Mouse (Mus musculus) embryonic facial prominence, embryonic 13.5 days (tissue): ENCODE results near the gene Atp6v0e. TPM values are rescaled to one million over a fixed set of nuclear protein-coding genes. Genes with fewer than 3 reads are reported as not detected.
A peak's percentile ranks its signal among the peaks of the same experiment; 100 is the strongest.

Source experiments
- ATAC-seq: fragments of 200-750 bp; cut with Nextera tagmentation; 2 replicates; pipeline ENCODE4 v1.8.0; 2017; ENCODE audit warnings: low read depth; ENCODE audit not compliant: insufficient number of reproducible peaks, insufficient read depth, low FRiP score, low TSS enrichment
- H3K27ac ChIP-seq: fragments of 300-500 bp; sonication (generic); 2 replicates; pipeline ENCODE4 v1.5.1; 2015; ENCODE audit warnings: moderate library complexity, mild to moderate bottlenecking, inconsistent platforms
- H3K27me3 ChIP-seq: fragments of 300-500 bp; sonication (generic); 2 replicates; pipeline ENCODE4 v1.6.1; 2015; ENCODE audit warnings: mild to moderate bottlenecking, inconsistent platforms
- H3K36me3 ChIP-seq: fragments of 300-500 bp; sonication (generic); 2 replicates; pipeline ENCODE4 v1.6.1; 2015; ENCODE audit warnings: mild to moderate bottlenecking, inconsistent platforms
- H3K4me1 ChIP-seq: fragments of 300-500 bp; sonication (generic); 2 replicates; pipeline ENCODE4 v1.6.1; 2015; ENCODE audit warnings: inconsistent platforms
- H3K4me2 ChIP-seq: fragments of 300-500 bp; sonication (generic); 2 replicates; pipeline ENCODE4 v1.6.1; 2015; ENCODE audit warnings: moderate library complexity, mild to moderate bottlenecking, inconsistent platforms
- H3K4me3 ChIP-seq: fragments of 300-500 bp; sonication (generic); 2 replicates; pipeline ENCODE4 v1.5.1; 2015; ENCODE audit warnings: mild to moderate bottlenecking, inconsistent platforms
- H3K9ac ChIP-seq: fragments of 300-500 bp; sonication (generic); 2 replicates; pipeline ENCODE4 v1.6.1; 2015; ENCODE audit warnings: mild to moderate bottlenecking, inconsistent platforms
- H3K9me3 ChIP-seq: fragments of 300-500 bp; sonication (generic); 2 replicates; pipeline ENCODE4 v1.6.1; 2016; ENCODE audit warnings: inconsistent platforms
- WGBS: fragments of 180-500 bp; shearing (Covaris S2); methylation state at CpG from one replicate; pipeline ENCODE4 v1.1.7; 2015; ENCODE audit warnings: mixed read lengths; 5-methylcytosine and 5-hydroxymethylcytosine counted together
- polyA plus RNA-seq: library from polyadenylated mRNA; unstranded; fragments of >200 nt; fragmentation: Nextera tagmentation; extraction: Ambion mirVana; gene quantifications from 2 replicates; pipeline ENCODE4 v1.2.1, GENCODE M21; 2015

Atp6v0e gene
- polyA plus RNA-seq, 1 experiment from 2014 or later, result 180 TPM

DNA sequence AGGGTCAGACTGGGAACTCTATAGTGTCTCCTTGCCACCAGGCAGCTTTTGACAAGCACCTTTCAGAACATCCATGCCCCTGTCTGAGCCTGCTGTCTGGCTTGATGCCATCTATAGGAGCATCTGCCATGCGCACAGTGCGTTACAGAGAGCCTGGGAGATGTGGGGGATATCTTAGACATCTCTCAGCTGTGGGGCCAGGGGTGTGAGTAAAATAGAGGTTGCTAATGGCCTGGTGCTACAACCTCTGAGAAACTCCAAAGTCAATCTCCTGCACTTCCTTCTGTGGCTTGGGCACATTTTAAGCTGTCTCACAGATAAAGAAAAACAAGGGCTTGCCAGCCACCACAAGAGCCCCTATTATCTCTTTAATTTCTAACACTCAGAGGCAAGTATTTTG, 26.8 kb downstream of the Atp6v0e start:
- ATAC-seq, result no peak
- peak overlapping the region; percentile 49 for H3K9ac ChIP-seq
- peaks cover 4% of the 10 kb centered on the region; the same call in 1 of the 2 replicates for H3K36me3 ChIP-seq
- H3K4me2 ChIP-seq, result peak overlapping the region; percentile 32; the same call in 1 of the 2 replicates
- peak overlapping the region; percentile 91 for H3K27ac ChIP-seq
- WGBS, result 58% methylated on average over 2 of the region's 2 CpGs
- H3K4me3 ChIP-seq, result no peak overlapping the region
- no peaks in the 10 kb centered on the region for H3K27me3 ChIP-seq
- peaks cover 43% of the 10 kb centered on the region for H3K4me1 ChIP-seq
- no peaks in the 10 kb centered on the region for H3K9me3 ChIP-seq

- Histone ChIP-seq H3K9ac (no peak overlapping the region; the same call in 1 of the 2 replicates), H3K4me2 (no peak overlapping the region), H3K4me3 (no peak overlapping the region), H3K36me3 (no peaks in the 10 kb centered on the region), H3K27me3 (no peaks in the 10 kb centered on the region), H3K27ac (peak overlapping the region; percentile 91), H3K9me3 (no peaks in the 10 kb centered on the region), H3K4me1 (peaks cover 43% of the 10 kb centered on the region)
- WGBS, result 75% methylated on average over 5 of the region's 5 CpGs
- no peak for ATAC-seq
Measured at GRCm38 (mm10) chr17:26690236-26690635, 27.2 kb downstream of the Atp6v0e start.

DNA sequence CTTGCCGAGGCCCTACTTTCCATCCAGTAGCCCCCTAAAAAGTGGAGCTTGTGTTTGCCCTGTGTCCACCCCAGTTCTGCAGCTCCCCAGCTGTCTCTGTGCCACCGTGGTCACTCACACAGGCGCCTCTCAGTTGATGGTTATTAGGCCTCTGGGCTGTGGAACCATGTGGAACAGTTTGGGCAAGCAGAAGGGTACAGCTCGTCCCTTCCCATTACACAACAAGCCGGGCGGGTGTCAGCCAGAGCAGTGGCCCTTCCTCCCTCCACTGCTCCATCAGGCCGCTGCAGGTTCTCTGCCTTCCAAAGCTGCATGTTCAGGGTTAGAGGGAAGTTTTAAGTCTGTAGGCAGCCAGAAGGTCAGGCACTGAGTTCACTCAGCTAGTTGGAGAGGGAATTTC, 28.1 kb downstream of the Atp6v0e start:
- Histone ChIP-seq H3K4me2 (no peak overlapping the region), H3K9me3 (no peaks in the 10 kb centered on the region), H3K27me3 (no peaks in the 10 kb centered on the region), H3K4me1 (peaks cover 43% of the 10 kb centered on the region), H3K27ac (no peak overlapping the region; the same call in 1 of the 2 replicates), H3K4me3 (no peak overlapping the region), H3K36me3 (peaks cover 5% of the 10 kb centered on the region; the same call in 1 of the 2 replicates), H3K9ac (no peak overlapping the region)
- no peak for ATAC-seq
- WGBS, result 88% methylated on average over 7 of the region's 7 CpGs

DNA sequence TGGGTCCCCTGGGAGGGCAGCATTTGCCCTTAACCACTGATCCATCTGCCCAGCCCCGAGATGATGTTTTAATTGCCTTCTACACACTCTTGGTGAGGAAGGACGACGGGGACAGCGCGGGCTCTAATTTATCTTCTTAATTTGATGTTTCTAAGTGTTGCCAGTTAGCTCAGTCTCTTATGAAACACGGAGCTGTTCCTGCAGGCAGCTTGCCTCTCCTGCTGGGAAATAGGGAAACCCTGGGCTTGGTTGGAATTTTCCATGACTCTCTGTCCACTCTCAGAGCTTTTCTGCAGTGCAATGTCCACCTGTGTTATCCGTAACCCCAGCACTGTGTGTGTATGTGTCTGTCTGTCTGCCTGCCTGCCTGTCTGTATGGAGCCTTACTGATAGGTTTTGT, 30.4 kb downstream of the Atp6v0e start:
- H3K9me3 ChIP-seq, result no peaks in the 10 kb centered on the region
- H3K4me3 ChIP-seq, result no peak overlapping the region
- no peak for ATAC-seq
- no peak overlapping the region for H3K9ac ChIP-seq
- peak overlapping the region; percentile 48 for H3K27ac ChIP-seq
- no peaks in the 10 kb centered on the region for H3K27me3 ChIP-seq
- peaks cover 31% of the 10 kb centered on the region for H3K4me1 ChIP-seq
- WGBS, result 81% methylated on average over 7 of the region's 7 CpGs
- no peak overlapping the region for H3K4me2 ChIP-seq
- peaks cover 24% of the 10 kb centered on the region for H3K36me3 ChIP-seq

GRCm38 (mm10) chr17:26694171-26694570, 31.1 kb downstream of the Atp6v0e start:
- WGBS, result 64% methylated on average over 7 of the region's 7 CpGs
- Histone ChIP-seq H3K4me1 (peaks cover 24% of the 10 kb centered on the region), H3K4me2 (no peak overlapping the region), H3K27me3 (no peaks in the 10 kb centered on the region), H3K36me3 (peaks cover 32% of the 10 kb centered on the region), H3K4me3 (no peak overlapping the region), H3K9ac (no peak overlapping the region), H3K27ac (no peak overlapping the region), H3K9me3 (no peaks in the 10 kb centered on the region)
- no peak for ATAC-seq

DNA sequence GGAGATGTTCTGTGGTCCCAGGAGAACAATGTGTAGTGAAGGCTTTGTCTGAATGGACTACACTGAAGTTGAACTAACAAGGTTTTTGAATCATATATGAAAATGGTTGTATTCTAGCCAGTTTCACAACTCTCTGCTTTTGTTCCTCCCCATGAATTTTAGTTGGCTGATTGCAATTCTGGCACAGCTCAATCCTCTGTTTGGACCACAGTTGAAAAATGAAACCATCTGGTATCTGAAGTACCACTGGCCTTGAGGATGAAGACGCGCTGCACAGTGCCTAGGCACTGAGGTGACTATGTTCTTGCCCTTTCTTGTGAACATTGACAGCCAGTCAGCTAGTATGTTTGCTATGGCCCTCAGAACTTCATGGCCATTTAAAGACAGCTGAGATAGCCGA, 32.2 kb downstream of the Atp6v0e start:
- Histone ChIP-seq H3K9me3 (no peaks in the 10 kb centered on the region), H3K27ac (no peak overlapping the region), H3K4me2 (no peak overlapping the region), H3K27me3 (no peaks in the 10 kb centered on the region), H3K4me1 (peaks cover 14% of the 10 kb centered on the region), H3K4me3 (no peak overlapping the region), H3K9ac (no peak overlapping the region), H3K36me3 (peaks cover 42% of the 10 kb centered on the region)
- ATAC-seq, result no peak
- WGBS, result 95% methylated on average over 3 of the region's 3 CpGs

DNA sequence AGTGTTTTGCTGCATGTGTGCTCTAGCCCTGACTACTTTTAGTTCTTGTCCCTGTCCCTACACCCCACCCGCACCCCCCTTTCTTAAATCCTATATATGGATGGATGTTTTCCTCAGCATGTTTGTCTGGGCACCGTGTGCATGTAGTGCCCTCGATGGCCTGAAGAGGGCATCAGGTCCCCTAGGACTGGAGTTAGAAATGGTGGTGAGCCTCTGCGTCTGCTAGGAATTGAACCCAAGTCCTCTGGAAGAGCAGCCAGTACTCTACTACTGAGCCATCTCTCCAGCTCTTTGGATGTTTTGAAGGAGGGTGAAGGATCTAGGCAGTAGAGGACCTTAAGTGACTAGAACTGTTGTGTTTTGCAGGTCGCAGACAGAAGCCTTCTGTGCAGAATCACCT, 35.8 kb downstream of the Atp6v0e start:
- Histone ChIP-seq H3K9ac (no peak overlapping the region), H3K27ac (no peak overlapping the region), H3K4me2 (no peak overlapping the region), H3K4me3 (no peak overlapping the region), H3K27me3 (no peaks in the 10 kb centered on the region), H3K4me1 (peaks cover 4% of the 10 kb centered on the region; the same call in 1 of the 2 replicates), H3K9me3 (no peaks in the 10 kb centered on the region), H3K36me3 (peaks cover 61% of the 10 kb centered on the region)
- WGBS, result 90% methylated on average over 5 of the region's 5 CpGs
- ATAC-seq, result no peak

DNA sequence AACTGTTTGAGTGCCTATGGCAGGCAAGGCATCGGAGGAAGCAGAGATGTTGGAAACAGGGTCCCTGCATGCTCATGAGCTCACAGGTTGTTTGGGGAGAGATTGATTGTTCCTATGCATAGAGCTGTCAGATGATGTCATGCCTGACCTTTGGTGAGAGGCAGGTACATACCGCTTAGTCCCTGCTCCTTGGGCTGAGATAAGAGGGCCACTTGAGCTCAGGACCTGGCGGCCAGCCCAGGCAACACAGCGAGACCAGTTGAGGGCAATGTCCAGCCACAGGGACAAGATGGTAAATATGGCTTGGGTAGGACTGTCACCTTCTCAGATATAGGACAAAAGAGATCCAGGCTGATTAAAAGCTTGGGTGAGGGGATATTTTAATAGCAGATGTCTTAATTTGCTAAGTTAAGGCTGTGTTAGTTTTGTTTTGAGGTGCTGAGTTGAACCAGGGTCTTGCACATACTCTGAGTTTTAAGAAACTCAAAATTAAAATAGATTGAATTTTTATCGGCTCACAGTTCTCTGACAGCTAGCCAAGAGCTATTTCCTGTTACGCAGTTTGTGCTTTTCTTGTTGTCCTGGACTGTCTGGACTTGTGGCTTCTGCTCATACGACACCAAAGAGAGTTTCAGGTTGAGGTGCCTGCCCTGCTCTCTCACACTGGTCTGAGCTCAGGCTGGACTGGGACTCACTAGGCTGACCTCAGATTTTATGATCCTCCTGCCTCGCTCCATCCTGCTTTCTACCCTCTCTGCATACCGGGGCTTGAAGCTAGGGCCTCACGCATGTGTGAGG, 37.0 kb downstream of the Atp6v0e start:
- no peaks in the 10 kb centered on the region for H3K4me1 ChIP-seq
- H3K27ac ChIP-seq, result no peak overlapping the region
- H3K36me3 ChIP-seq, result peaks cover 61% of the 10 kb centered on the region
- 92% methylated on average over 10 of the region's 10 CpGs for WGBS
- no peak for ATAC-seq
- H3K9me3 ChIP-seq, result no peaks in the 10 kb centered on the region
- H3K4me3 ChIP-seq, result no peak overlapping the region
- no peaks in the 10 kb centered on the region for H3K27me3 ChIP-seq
- H3K9ac ChIP-seq, result no peak overlapping the region
- H3K4me2 ChIP-seq, result no peak overlapping the region

DNA sequence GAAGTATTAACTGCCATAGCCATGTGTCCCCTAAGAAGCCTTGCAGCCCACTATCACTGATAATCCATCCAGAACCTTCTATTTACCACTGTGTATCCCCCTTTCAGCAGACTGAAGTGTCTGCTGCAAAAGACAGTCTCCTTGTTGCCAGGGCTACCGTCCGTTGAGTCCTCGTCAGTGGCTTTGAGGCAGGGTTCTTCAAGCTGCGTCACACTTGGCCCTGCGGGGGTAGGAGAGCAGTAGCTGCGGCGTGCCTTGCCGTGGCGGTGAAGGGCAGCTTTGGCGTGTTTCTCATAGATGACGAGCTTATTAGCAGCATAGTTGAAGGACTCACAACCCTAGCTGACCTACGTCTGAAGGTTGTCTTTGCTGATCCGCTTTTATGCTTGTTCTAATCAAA, 38.5 kb downstream of the Atp6v0e start:
- no peak overlapping the region for H3K4me3 ChIP-seq
- no peaks in the 10 kb centered on the region for H3K4me1 ChIP-seq
- H3K36me3 ChIP-seq, result peaks cover 52% of the 10 kb centered on the region
- no peak overlapping the region for H3K27ac ChIP-seq
- no peak overlapping the region for H3K4me2 ChIP-seq
- H3K9me3 ChIP-seq, result no peaks in the 10 kb centered on the region
- WGBS, result 82% methylated on average over 13 of the region's 13 CpGs
- H3K27me3 ChIP-seq, result no peaks in the 10 kb centered on the region
- no peak for ATAC-seq
- H3K9ac ChIP-seq, result no peak overlapping the region

GRCm38 (mm10) chr17:26702621-26703020, 39.6 kb downstream of the Atp6v0e start:
- Histone ChIP-seq H3K4me3 (no peak overlapping the region), H3K36me3 (peaks cover 45% of the 10 kb centered on the region), H3K4me1 (no peaks in the 10 kb centered on the region), H3K4me2 (no peak overlapping the region), H3K9ac (no peak overlapping the region), H3K27ac (no peak overlapping the region), H3K27me3 (no peaks in the 10 kb centered on the region), H3K9me3 (no peaks in the 10 kb centered on the region)
- no peak for ATAC-seq
- 84% methylated on average over 4 of the region's 4 CpGs for WGBS

DNA sequence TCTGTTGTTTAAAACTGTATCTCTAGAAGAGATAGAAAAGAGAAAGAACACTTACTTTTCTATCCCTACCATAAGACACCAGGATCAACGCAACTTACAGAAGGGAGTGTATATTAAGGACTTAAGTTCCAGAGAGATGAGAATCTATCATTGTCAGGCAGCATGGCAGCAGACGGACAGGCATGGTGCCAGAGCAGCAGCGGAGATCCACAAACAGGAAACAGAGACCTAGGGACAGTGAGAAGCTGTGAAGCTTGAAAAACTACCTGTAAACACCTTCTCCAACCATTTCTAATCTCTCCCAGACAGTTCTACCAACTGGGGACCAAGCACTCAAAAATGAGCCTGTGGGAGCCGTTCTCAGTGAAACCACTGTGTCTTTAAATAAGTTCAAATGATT, 40.6 kb downstream of the Atp6v0e start:
- no peak overlapping the region for H3K27ac ChIP-seq
- H3K36me3 ChIP-seq, result peaks cover 35% of the 10 kb centered on the region
- H3K4me1 ChIP-seq, result no peaks in the 10 kb centered on the region
- ATAC-seq, result no peak
- no peaks in the 10 kb centered on the region for H3K9me3 ChIP-seq
- H3K4me2 ChIP-seq, result no peak overlapping the region
- 92% methylated on average over 4 of the region's 4 CpGs for WGBS
- H3K4me3 ChIP-seq, result no peak overlapping the region
- no peaks in the 10 kb centered on the region for H3K27me3 ChIP-seq
- no peak overlapping the region for H3K9ac ChIP-seq
